Mouse (Mus musculus) heart, postnatal 14 days (tissue): ENCODE results near the gene Ccdc173. TPM values are rescaled to one million over a fixed set of nuclear protein-coding genes. Genes with fewer than 3 reads are reported as not detected.
A peak's percentile ranks its signal among the peaks of the same experiment; 100 is the strongest.
"Not testable (repeated sequence)": the region's sequence is repeated elsewhere in the genome, so short reads cannot be mapped to it uniquely, and the experiment has no call there.

ENCODE experiments used
- DNase-seq, 2 experiments: peaks; one replicate each; pipeline ENCODE4 v3.0.0; 2021 to 2022
- intact Hi-C: fragments of 180-260 bp; cut with DNase I; formaldehyde crosslinking; loops from one replicate; pipeline ENCODE4 v1.15.1; 2025
- long read RNA-seq, 2 experiments: library from polyadenylated mRNA; stranded (forward); transcript quantifications; one replicate each; pipeline ENCODE4 v2.0.0; 2021
- total RNA-seq, 2 experiments: library from RNA; stranded (reverse); gene quantifications; 2 replicates each; pipeline ENCODE4 v1.2.3; 2021

The Ccdc173 gene
- under 1 TPM; 0.29 to 0.66 TPM for total RNA-seq
- long read RNA-seq, experiment 1, partial matches to known transcripts = 1 of 1 reads
- long read RNA-seq, experiment 1, other reads (novel, unspliced or antisense) = 0 of 1 reads
- long read RNA-seq, experiment 2 = 0 reads

DNA sequence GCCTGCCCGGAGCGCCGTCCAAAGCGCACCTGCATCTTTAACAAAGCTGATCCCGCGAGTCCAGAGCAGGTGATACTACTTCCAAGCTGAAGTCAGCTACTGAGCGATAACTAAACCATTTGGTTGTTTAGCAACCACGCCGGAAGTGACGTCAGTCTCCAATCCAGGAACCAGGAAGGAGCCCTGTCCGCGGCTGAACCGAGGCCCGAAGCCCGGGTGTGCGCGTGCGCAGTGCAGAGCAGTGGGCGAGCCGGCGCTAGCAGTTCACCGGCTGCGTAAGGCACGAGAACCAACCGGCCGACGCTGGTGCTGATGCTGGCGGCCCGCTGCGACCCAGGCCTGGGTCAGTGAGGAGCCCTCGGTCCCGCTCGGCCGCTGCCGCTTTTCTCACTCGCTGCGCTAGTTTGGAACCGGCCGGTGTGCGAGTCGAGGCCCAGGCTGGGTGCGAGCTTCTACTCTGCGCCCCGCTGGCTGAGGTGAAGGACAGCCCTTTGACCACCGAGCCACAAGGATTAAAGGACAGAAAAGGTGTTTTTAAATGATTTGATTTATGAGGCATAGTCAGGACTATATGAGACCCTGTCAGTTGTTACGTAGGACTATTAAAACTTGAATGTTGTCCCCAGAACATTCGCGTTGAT, at the start of gene Ccdc173, which contains the start of gene Phospho2:
Gene Ccdc173 (minus strand): TSS at position 147 of the 641 bp plus-strand sequence.
Gene Phospho2 (plus strand): TSS at position 195 of the 641 bp plus-strand sequence.
- intact Hi-C loops = loop anchor here (5.0 kb wide), 2 partner anchors 67 to 152 kb away; partner anchors contain the start of gene Ppig
- peak; percentile 99 for DNase-seq

DNA sequence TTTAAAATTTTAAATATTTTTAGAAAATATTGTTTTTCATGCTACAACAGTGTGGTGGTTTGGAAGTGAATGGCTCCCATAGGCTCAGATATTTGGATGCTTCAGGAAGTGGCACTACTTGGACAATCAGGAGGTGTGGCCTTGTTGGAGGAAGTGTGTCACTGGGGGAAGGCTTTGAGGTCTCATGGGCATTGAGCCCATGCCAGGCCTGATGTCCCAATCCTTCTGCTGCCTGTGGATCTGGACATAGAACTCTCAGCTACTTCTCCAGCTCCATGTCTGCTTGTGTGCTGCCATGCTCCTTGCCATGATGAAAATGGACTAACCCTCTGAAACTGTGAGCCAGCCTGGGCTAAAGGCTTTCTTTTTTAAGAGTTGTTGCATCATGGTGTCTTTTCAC, 49.3 kb upstream of the Ccdc173 start:
- intact Hi-C loops = no loop called here
- no peak for DNase-seq

DNA sequence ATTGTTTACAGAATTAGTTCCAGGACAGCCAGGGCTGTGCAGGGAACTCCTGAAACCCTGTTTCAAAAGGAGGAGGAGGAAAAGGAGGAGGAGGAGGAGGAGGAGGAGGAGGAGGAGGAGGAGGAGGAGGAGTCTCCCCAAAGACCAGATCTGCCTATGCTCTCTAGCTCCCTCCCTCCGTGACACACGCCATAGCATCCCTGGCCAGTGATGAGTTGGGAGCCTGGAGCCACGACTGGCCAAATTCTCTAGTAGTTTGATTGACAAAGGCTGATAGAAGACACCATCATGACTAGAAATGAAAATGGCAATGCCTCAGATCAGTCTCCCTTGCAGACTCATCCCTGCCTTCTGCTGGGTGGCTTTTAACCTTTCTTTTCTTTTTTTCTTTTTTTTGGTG, 48.6 kb upstream of the Ccdc173 start:
- no peak for DNase-seq
- intact Hi-C loops = no loop called here

DNA sequence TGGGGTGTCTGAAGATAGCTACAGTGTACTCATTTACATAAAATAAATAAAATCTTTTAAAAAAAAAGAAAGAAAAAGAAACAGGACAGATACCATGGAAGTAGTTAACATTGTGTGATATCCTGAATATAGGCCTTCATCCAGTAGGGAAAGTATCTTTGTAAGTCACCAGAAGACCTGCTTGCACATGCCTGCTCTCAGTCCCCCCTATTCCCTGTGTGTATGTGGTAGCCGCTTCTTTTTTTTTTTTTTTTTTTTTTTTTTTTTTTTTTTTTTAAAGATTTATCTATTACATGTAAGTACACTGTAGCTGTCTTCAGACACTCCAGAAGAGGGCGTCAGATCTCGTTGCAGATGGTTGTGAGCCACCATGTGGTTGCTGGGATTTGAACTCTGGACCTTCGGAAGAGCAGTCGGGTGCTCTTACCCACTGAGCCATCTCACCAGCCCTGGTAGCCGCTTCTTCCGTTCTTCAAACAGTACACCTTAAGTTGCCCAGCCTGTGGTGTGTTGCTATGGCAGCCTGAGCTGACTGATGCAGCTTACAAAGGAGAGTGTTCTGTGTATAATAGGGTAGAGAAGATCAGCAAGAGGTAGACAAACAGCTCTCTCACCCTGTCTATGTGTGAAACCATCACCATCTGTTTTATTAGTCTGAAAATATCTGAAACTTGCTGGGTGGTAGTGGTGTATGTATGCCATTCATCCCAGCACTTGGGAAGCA, 48.0 kb upstream of the Ccdc173 start:
- DNase-seq = no peak
- intact Hi-C loops = no loop called here

DNA sequence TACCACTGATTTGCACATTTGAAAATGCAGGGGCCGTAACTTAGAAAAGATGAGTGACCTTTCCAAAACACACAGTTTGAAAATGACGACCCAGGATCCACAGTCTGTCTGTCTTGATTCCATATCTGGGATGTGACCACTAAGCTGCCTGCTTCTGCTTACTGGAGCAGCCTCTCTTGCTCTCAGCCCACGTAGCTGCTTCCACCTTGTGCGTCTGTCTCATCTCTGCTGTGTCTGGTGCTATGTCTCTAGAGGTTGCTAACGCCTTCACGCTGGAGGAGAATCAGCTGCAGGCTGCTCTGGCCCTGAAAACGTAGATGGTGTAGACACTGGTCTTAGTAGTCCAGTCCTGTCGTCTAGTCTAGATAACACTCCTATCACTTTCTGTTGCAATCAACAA, 40.7 kb upstream of the Ccdc173 start:
- DNase-seq = no peak
- intact Hi-C loops = no loop called here

DNA sequence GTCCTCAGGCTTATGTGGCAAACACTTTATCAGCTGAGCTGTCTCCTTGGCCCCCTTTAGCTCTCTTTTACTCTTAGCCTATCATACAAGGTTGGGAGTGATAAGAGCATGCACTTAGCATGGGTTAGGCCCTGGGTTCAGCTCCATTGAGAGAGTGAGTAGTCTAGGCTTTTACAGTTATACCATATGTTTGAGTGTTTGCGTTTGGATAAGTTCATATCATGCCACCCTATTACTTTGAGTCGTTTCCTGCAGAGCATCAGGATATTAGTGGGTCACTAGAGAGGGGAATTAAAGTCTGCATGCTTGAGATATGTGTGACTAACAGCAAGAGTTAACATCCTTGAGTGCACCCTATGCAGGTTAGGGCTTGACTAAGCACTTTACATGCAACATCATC, 40.3 kb upstream of the Ccdc173 start:
- intact Hi-C loops = no loop called here
- no peak for DNase-seq

DNA sequence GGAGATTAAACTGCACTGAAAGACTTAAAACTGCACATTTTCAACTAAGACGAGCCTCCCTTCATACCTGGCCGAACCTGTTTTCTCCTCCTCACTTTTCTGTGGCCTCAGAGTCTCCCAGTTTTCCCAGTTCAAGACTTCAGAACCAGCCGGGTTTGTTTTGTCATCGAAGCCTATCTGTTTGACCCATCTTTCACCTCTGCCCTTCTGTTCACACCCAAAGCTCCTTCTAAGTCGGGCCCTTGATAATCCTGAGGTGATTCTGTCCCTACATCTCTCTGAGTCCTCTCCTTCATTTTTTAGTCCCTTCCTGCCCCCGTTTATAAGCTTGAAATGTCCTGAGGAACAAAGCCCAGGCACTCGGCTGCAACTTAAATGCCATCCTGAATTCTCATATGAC, 38.7 kb upstream of the Ccdc173 start:
- intact Hi-C loops = no loop called here
- no peak for DNase-seq

DNA sequence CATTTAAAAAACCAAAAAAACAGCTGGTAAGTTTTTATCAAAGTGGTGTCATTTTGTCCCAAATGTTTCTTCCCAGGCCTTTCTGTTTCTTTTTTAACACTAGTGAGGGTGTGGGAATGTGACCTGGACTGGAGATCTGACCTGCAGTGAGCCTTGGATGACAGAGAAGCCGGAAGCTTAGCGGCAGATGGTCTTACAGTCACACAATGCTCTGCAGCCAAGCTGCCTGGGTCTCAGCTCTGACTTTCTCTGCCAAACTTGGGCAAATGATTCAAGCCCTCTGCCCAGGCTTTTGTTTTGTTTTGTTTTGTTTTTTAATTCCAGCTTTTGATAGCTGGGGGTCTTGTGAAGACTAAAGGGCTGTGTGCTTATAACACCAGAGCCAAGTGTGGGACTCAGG, 37.0 kb upstream of the Ccdc173 start:
- intact Hi-C loops = no loop called here
- DNase-seq = peak in 1 of 2 experiments; percentile 19

DNA sequence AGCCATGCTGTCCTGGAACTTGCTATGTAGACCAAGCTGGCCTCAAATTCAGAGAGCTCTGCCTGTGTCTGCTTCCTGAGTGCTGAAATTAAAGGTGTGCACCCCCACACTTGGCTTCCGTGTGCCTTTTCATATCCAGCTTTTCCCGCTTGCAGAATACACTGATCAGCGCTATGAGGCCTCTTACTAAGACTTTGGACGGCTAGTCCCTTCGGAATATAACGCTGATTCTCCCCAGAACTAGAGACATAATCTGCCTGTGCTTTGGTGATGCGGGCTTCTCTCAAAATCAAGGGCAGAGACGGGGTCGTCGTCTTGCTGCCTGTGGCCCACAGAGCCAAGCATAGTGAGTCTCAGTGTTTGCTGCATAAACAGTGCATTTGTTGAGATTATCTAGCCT, 36.5 kb upstream of the Ccdc173 start:
- intact Hi-C loops = no loop called here
- no peak for DNase-seq

DNA sequence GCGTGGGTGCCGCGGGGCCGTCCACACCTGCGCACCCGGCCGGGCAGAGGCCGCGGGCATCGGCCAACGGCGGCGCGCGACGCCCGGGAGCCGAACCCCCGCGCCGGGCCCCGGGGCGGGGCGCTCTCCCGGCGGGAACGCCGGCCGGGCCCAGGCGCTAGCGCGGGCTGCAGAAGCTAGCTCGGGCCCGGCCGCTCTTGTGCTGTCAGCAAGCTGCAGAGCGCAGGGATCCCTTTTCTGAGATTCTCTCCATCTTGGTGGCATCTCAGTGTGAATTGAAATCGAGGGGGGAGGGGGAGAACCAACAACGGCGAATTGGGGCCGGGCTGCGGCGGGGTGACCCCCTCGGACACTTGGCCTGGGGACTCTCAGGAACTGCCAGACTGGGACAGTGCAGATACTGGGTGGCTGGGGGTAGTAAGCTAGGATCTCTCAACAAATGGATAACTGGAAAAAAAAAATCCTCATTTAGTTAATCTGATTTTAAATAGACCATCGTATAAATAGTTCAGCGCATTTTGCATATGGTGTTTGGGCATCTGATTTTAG, 33.8 kb upstream of the Ccdc173 start:
- no peak for DNase-seq
- intact Hi-C loops = loop anchor here (5.0 kb wide), 1 partner anchor 39 kb away; the partner anchor contains the start of gene Ssb

DNA sequence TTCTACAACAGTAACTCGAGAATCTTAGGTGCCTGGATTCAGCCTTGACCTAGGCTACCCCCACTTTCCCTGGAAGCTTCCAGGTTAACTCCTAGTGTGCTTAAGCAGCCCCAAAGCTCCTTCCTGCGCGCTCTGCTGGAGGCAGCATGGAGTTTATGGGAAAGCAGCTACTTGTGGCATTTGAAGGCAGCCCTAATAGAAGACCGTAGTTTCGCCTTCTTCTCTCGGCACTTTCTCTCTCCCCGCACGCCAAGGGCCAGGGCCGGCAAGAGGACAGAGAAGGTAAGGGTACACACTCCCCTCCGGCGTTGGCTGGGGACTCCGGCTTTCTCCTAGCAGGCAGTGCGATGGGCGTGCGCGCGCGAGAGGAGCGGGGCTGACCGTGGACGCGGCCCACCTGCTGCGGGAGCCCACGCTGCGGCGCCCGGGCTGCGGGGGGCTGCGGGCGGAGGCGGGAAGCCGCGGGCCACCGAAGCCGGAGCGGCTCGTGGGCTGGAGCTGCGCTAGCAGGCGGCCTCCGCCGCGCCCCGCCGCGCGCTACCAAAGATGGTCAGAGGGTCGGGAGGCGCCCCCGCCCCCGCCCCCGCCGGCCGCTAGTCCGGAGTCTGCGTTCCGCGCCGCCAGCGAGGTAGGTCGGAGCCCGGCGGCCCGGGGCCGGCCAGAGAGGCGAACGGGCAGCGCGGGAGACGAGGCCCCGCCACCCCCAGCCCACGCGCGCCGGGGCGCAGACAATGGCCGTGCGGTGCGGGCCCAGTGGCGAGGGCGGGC, 33.2 kb upstream of the Ccdc173 start:
- peak; percentile 58 to 62 for DNase-seq
- intact Hi-C loops = loop anchor here (5.0 kb wide), 1 partner anchor 40 kb away; the partner anchor contains the start of gene Ssb

DNA sequence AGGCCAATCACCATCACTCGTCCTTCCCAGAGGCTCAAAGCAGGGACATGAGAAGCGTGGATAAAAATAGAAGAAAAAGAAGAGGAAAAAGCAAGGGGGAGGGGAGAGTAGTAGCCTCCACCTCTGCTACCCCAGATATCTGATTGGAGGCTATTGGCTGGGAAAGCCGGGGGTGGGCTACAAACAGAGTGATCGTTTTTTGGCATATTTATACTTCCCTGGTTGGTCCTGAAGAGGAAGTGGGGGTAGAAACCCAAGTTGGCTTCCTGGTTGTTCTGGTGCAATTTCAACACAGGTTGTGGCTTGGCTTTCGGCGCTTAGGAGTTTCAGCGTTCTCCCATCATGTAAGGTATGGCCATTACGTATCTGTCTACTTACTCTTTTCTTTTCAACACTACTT, 32.3 kb upstream of the Ccdc173 start, which contains the start of gene Klhl23:
Gene Klhl23 (plus strand): TSS at position 234 of the 400 bp plus-strand sequence.
- intact Hi-C loops = loop anchor here (5.0 kb wide), 1 partner anchor 41 kb away; the partner anchor contains the start of gene Ssb
- peak; percentile 12 to 35 for DNase-seq

DNA sequence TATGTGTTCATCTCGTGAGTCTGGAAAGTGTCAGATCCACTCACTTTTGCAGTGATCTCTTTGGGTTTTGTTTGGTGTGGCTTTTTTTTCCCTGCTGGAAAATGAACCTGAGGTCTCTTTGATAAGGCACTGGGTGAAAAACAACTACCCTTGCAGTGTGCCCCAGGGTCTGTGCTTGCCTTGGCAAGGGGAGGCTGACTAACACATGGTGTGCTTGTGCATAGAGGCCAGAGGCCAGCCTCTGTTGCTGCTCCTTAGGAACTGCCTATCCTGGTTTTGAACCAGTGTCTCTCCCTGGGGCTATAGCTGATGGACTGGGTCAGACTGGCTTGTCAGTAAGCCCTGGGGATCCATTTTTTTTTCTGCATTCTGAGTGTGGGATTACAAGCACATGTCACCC, 30.8 kb upstream of the Ccdc173 start:
- no peak for DNase-seq
- intact Hi-C loops = loop anchor here (5.0 kb wide), 1 partner anchor 42 kb away; the partner anchor contains the start of gene Ssb

DNA sequence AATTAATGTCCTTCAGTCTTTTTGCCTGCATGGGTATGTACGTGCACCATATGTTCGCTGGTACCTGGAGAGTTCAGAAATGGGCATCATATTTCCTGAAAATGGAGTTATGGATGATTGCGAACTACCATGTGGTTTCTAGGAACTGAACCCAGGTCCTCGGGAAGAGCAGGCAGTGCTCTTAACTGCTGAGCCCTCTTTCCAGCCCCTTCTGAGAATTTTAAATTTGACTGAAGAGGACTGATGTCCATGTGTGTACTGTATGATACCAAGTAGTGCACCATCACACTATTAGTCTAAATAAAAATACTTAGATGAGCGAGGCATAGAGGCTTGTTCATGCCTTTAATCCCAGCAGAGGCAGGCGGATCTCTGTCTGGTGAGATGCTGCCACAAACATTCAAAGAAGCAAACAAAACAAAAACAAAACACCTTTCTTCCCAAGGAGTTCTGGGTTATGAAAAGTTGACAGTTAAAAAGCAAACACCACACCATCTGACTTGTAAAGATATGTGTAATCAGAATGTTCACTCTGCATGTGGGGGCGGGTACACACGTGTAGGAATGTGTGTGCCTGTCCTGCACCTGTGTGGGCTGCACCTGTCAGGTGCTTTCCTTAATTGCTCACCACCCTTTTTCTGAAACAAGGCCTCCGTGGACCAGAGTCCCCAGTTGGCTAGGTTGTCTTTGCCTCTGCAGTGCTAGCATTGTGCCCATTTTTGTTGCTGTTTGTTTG, 29.1 kb upstream of the Ccdc173 start:
- DNase-seq = no peak
- intact Hi-C loops = no loop called here

DNA sequence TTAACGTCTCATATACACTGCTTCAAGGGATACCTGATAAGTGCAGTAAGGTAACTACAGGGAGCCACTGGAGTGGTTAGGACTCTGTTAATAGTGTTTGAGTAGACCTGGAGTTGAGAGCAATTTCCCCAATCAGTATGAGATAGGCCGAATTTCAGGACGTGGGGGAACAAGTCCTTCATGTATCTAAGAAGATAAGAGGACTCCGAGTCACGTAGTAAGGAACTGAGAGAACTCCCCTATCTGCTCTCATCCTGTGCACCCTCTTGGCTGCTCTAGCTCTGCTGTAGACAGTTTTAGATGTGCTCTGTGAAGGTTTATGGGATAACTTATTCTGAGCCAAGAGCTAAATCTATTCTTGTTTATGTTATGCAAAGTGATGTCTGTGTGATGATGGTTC, 27.2 kb upstream of the Ccdc173 start:
- intact Hi-C loops = no loop called here
- no peak for DNase-seq

DNA sequence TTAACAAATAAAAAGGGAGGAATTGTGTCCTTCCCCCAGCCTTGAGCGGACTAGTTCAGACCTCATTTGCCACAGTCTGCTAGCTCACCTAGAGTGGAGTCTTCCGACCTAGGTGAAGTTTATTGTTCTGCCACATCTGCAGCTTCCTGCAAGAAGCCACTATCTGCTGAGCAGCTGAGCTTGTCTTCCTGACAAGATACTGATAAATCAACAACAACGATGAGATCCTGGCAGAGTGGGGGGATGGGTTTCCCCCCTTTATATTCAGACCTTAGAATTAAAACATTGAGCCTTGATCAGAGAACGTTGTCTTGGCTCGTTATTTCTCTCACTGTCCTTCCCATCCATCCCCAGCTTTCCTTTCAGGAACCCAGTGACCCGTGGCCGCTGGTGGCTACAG, 22.0 kb upstream of the Ccdc173 start:
- DNase-seq, intact Hi-C loops: not testable (repeated sequence)

DNA sequence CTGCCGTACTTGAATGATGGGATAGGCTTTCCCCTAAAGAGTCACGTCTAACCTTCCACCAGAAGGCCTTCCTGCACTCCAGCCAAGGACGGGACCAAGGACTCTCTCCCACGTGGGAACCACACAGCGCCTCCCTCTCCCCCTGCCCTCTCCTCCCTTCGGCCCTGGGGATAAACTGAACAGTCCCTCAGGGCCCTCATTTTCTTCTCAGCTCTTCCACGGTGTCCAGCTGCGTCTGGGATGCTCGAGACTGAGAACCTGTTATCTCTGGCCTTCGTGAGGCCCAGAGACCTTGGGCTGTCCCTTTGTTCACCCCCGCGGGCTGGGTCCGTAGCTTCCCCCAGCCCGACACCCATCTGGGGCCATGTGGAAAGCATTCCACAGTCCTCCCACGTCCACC, 20.8 kb upstream of the Ccdc173 start:
- intact Hi-C loops = no loop called here
- DNase-seq = no peak

DNA sequence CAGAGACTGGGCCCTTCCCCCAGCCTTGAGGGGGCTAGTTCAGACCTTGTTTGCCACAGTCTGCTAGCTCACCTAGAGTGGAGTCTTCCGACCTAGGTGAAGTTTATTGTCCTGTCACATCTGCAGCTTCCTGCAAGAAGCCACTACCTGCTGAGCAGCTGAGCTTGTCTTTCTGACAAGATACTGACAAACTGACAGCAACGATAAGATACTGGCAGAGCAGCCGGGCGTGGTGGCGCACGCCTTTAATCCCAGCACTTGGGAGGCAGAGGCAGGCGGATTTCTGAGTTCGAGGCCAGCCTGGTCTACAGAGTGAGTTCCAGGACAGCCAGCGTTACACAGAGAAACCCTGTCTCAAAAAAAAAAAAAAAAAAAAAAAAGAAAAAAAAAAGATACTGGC, 15.3 kb upstream of the Ccdc173 start:
- DNase-seq = not testable (repeated sequence)
- intact Hi-C loops = loop anchor here (5.0 kb wide), 3 partner anchors 58 to 148 kb away; partner anchors contain the start of gene Ssb

DNA sequence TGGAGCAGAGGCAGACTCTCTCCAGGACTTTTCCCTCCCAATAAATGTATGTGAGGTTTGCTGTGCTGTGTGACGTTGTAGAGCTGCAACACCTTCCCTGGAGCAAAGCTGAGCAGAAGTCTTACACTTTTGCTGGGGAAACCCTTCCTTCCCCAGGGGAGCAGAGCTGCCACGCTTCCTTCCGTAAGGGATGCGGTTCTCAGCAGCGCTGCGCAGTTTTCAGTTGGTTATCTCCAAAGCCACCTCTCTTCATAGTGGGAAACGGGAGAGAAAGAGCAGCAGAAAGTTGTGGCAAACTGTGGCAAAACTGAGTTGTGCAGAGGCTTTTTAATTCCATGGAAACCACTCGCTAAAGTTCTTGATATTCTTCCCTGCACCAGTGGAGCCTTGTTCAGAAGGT, 14.4 kb upstream of the Ccdc173 start:
- DNase-seq = no peak
- intact Hi-C loops = loop anchor here (5.0 kb wide), 3 partner anchors 59 to 149 kb away; partner anchors contain the start of gene Ssb
